Mouse (Mus musculus) testis, adult 2 months (tissue): Measurements from ENCODE around the gene Rsph14. TPM values are rescaled to one million over a fixed set of nuclear protein-coding genes. Genes with fewer than 3 reads are reported as not detected.

Experiments used
- H3K27ac ChIP-seq: fragments of 200-500 bp; 2 replicates; pipeline ENCODE4 v1.5.1; 2012; ENCODE audit warnings: low read depth, low read length; ENCODE audit not compliant: control insufficient read depth, insufficient read depth
- H3K27me3 ChIP-seq: fragments of 200-500 bp; 2 replicates; pipeline ENCODE4 v1.6.1; 2012; ENCODE audit warnings: mild to moderate bottlenecking, low read length, moderate library complexity; ENCODE audit not compliant: control insufficient read depth, insufficient read depth
- H3K36me3 ChIP-seq: fragments of 200-500 bp; 2 replicates; pipeline ENCODE4 v1.6.1; 2012; ENCODE audit warnings: mild to moderate bottlenecking, low read length; ENCODE audit not compliant: control insufficient read depth, insufficient read depth
- H3K4me1 ChIP-seq: fragments of 200-500 bp; 2 replicates; pipeline ENCODE4 v1.6.1; 2012; ENCODE audit warnings: low read length; ENCODE audit not compliant: control insufficient read depth, insufficient read depth
- H3K4me3 ChIP-seq: fragments of 200-500 bp; 2 replicates; pipeline ENCODE4 v1.5.1; 2012; ENCODE audit warnings: low read depth, mild to moderate bottlenecking, low read length, moderate library complexity, mixed read lengths; ENCODE audit not compliant: control insufficient read depth
- CTCF ChIP-seq: fragments of 200-500 bp; IDR thresholded peaks from 2 replicates; pipeline ENCODE4 v1.5.1; 2012; ENCODE audit warnings: low read depth, mild to moderate bottlenecking, inconsistent platforms, low read length, moderate library complexity; ENCODE audit not compliant: control insufficient read depth, insufficient read depth, insufficient replicate concordance
- POLR2A ChIP-seq: fragments of 200-500 bp; IDR thresholded peaks from 2 replicates; pipeline ENCODE4 v1.6.1; 2012; ENCODE audit warnings: low read depth, mild to moderate bottlenecking, inconsistent platforms, low read length, moderate library complexity; ENCODE audit not compliant: control insufficient read depth
- polyA plus RNA-seq: library from polyadenylated mRNA; depleted of rRNA; stranded (reverse); fragments of >200 nt; gene quantifications from 2 replicates; pipeline ENCODE4 v1.2.3, GENCODE M21; 2012

Gene Rsph14
- polyA plus RNA-seq, 1 experiment, result 43.4 TPM

DNA sequence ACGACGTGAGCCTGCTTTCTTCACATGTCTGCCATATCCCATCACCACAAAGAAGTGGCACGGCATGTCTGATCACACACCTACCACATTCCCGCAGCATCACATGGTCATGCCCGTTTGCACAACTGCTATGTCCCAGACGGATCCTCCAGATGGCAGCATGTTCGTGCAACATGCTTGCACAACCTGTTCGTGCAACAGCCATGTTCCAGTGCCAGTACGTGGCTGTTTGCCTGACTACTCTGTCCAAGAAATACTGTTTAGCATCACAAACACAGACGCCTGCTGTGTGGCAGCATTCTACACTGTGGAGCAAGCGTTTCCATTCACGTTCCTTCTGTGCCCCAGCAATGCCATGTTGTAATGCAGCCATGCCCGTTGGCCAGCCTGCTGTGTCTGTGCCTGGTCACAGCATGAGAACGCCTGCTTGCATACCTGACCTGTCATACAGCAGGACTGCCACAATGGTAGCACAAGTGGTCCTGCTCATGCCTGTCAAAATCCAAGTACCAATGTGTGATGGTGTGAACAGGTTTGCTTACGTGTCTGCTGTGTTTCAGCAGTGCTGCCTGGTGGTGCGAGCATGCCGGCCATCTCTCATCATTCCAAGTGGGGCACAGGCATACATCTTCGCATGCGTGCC, 98.7 kb downstream of the Rsph14 start:
- H3K27me3 ChIP-seq, result no peaks in the 10 kb centered on the region
- no peaks in the 10 kb centered on the region for H3K36me3 ChIP-seq
- TF ChIP-seq POLR2A, result no peak
- TF ChIP-seq CTCF, result no peak
- H3K4me3 ChIP-seq, result no peak overlapping the region
- no peak overlapping the region for H3K27ac ChIP-seq
- H3K4me1 ChIP-seq, result no peaks in the 10 kb centered on the region

DNA sequence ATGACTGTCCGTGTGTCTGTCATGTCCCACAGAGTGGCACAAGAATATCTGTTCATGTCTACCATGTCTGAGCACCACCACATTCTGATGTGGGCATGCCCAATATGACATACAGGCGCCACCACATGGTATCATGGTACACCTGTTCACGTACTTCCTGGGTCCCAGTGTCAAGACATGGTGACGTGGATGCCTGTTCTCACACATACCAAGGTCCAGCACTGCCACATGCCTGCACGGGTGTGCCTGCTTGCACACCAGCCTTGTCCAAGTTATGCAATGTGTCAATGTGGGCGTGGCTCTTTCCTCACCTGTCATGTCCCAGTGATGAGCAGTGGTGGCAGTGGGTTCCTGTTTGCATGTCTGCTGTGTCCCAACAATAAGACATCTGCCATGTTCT, 99.9 kb downstream of the Rsph14 start:
- Histone ChIP-seq H3K4me3 (no peak overlapping the region), H3K27me3 (no peaks in the 10 kb centered on the region), H3K27ac (no peak overlapping the region), H3K4me1 (no peaks in the 10 kb centered on the region), H3K36me3 (no peaks in the 10 kb centered on the region)
- TF ChIP-seq CTCF (no peak), POLR2A (no peak)

- no peaks in the 10 kb centered on the region for H3K4me1 ChIP-seq
- no peak overlapping the region for H3K27ac ChIP-seq
- H3K4me3 ChIP-seq, result no peak overlapping the region
- TF ChIP-seq POLR2A (no peak), CTCF (no peak)
- H3K36me3 ChIP-seq, result no peaks in the 10 kb centered on the region
- no peaks in the 10 kb centered on the region for H3K27me3 ChIP-seq
Observed at GRCm38 (mm10) chr10:74931631-74932030, 100.8 kb downstream of the Rsph14 start.

DNA sequence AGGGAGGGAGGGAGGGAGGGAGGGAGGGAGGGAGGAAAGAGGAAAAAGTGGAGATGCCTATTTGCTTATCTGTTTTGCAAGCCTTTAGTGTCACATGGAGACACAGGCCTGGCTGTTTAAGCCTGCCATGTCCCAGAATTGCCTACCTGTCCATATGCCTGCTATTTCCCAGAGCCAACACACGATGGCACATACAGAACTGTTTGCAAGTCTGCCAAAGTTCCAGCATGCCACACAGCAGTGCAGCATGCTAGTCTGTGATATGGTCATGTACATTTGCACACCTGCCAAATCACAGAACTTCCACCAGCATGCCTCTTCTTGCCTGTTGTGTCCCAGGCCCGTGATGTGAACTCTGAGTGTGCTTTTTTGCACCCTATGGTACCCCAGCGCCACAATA, 101.8 kb downstream of the Rsph14 start:
- H3K4me3 ChIP-seq, result no peak overlapping the region
- H3K27ac ChIP-seq, result no peak overlapping the region
- H3K36me3 ChIP-seq, result no peaks in the 10 kb centered on the region
- TF ChIP-seq POLR2A, result no peak
- no peak for TF ChIP-seq CTCF
- no peaks in the 10 kb centered on the region; the same call in 1 of the 2 replicates for H3K4me1 ChIP-seq
- no peaks in the 10 kb centered on the region for H3K27me3 ChIP-seq

- no peaks in the 10 kb centered on the region for H3K36me3 ChIP-seq
- H3K27ac ChIP-seq, result no peak overlapping the region
- no peaks in the 10 kb centered on the region; the same call in 1 of the 2 replicates for H3K4me1 ChIP-seq
- H3K4me3 ChIP-seq, result no peak overlapping the region
- TF ChIP-seq POLR2A (no peak), CTCF (peak; percentile 25; the same call in 1 of the 2 replicates)
- no peaks in the 10 kb centered on the region for H3K27me3 ChIP-seq
Observed at GRCm38 (mm10) chr10:74929578-74929977, 102.8 kb downstream of the Rsph14 start.

GRCm38 (mm10) chr10:74928276-74928675, 104.1 kb downstream of the Rsph14 start:
- Histone ChIP-seq H3K27ac (no peak overlapping the region), H3K36me3 (no peaks in the 10 kb centered on the region), H3K4me3 (no peak overlapping the region), H3K27me3 (no peaks in the 10 kb centered on the region), H3K4me1 (no peaks in the 10 kb centered on the region; the same call in 1 of the 2 replicates)
- no peak for TF ChIP-seq CTCF
- TF ChIP-seq POLR2A, result no peak

- Histone ChIP-seq H3K36me3 (no peaks in the 10 kb centered on the region), H3K27ac (no peak overlapping the region), H3K4me3 (peak overlapping the region; percentile 36; the same call in 1 of the 2 replicates), H3K4me1 (no peaks in the 10 kb centered on the region; the same call in 1 of the 2 replicates), H3K27me3 (no peaks in the 10 kb centered on the region)
- no peak for TF ChIP-seq POLR2A
- peak; percentile 91; the same call in 1 of the 2 replicates for TF ChIP-seq CTCF
Observed at GRCm38 (mm10) chr10:74925324-74925723, 107.1 kb downstream of the Rsph14 start.
